Mouse (Mus musculus): ENCODE data around the gene Pla2g12a. TPM values are rescaled to one million over a fixed set of nuclear protein-coding genes. Genes with fewer than 3 reads are reported as not detected.
A peak's percentile ranks its signal among the peaks of the same experiment; 100 is the strongest.

Pla2g12a gene
- polyA plus RNA-seq, 1 experiment from 2014 or later = 76.6 TPM

- H3K36me3 ChIP-seq (ENCODE audit: control insufficient read depth, insufficient read depth) = peaks cover 42% of the 10 kb centered on the region
- H3K4me1 ChIP-seq (ENCODE audit: control insufficient read depth, insufficient read depth, low read length) = no peaks in the 10 kb centered on the region
- no peak overlapping the region for H3K9ac ChIP-seq (ENCODE audit: low read length)
- no peaks in the 10 kb centered on the region for H3K9me3 ChIP-seq (replicated peaks; ENCODE audit: control insufficient read depth, low read length)
- H3K4me3 ChIP-seq (ENCODE audit: low read length) = no peak overlapping the region
- H3K4me2 ChIP-seq (ENCODE audit: low read depth, low read length) = no peak overlapping the region
- no peaks in the 10 kb centered on the region for H3K27me3 ChIP-seq (ENCODE audit: control insufficient read depth, insufficient read depth, low read length)
- no peak overlapping the region for H3K27ac ChIP-seq (ENCODE audit: low read length)
- WGBS = 90% methylated on average over 14 of the region's 14 CpGs
- no peak for ATAC-seq (replicated peaks; ENCODE audit: extremely low read depth, insufficient read depth, low FRiP score)
Measured at GRCm38 (mm10) chr3:129912025-129912424, 33.6 kb downstream of the Pla2g12a start.

DNA sequence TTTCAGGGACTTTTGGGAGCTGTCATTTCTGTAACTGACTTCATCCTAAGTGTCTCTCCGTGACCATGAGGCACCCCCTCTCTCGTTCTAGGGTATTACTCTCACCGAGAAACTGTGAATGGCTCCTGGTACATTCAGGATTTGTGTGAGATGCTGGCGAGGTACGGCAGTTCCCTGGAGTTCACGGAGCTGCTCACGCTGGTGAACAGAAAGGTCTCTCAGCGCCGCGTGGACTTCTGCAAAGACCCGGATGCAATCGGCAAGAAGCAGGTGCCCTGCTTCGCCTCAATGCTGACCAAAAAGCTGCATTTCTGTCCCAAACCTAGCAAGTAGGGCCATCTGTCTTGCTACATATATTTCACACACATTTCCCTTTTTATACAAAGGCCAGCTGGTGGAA is 34.8 kb downstream of the Pla2g12a start:
- Histone ChIP-seq H3K27ac (ENCODE audit: low read length) (no peak overlapping the region), H3K4me3 (ENCODE audit: low read length) (no peak overlapping the region), H3K9ac (ENCODE audit: low read length) (no peak overlapping the region), H3K4me2 (ENCODE audit: low read depth, low read length) (no peak overlapping the region), H3K36me3 (ENCODE audit: control insufficient read depth, insufficient read depth) (peaks cover 41% of the 10 kb centered on the region), H3K4me1 (ENCODE audit: control insufficient read depth, insufficient read depth, low read length) (no peaks in the 10 kb centered on the region), H3K9me3 (replicated peaks; ENCODE audit: control insufficient read depth, low read length) (no peaks in the 10 kb centered on the region), H3K27me3 (ENCODE audit: control insufficient read depth, insufficient read depth, low read length) (no peaks in the 10 kb centered on the region)
- ATAC-seq (replicated peaks; ENCODE audit: extremely low read depth, insufficient read depth, low FRiP score) = no peak
- 93% methylated on average over 13 of the region's 13 CpGs for WGBS

GRCm38 (mm10) chr3:129917424-129917823 is 39.0 kb downstream of the Pla2g12a start:
- Histone ChIP-seq H3K4me1 (ENCODE audit: control insufficient read depth, insufficient read depth, low read length) (no peaks in the 10 kb centered on the region), H3K9me3 (replicated peaks; ENCODE audit: control insufficient read depth, low read length) (no peaks in the 10 kb centered on the region), H3K4me3 (ENCODE audit: low read length) (no peak overlapping the region), H3K27ac (ENCODE audit: low read length) (no peak overlapping the region), H3K27me3 (ENCODE audit: control insufficient read depth, insufficient read depth, low read length) (no peaks in the 10 kb centered on the region), H3K9ac (ENCODE audit: low read length) (no peak overlapping the region), H3K4me2 (ENCODE audit: low read depth, low read length) (no peak overlapping the region), H3K36me3 (ENCODE audit: control insufficient read depth, insufficient read depth) (peaks cover 11% of the 10 kb centered on the region)
- WGBS = 72% methylated on average over 3 of the region's 3 CpGs
- no peak for ATAC-seq (replicated peaks; ENCODE audit: extremely low read depth, insufficient read depth, low FRiP score)

DNA sequence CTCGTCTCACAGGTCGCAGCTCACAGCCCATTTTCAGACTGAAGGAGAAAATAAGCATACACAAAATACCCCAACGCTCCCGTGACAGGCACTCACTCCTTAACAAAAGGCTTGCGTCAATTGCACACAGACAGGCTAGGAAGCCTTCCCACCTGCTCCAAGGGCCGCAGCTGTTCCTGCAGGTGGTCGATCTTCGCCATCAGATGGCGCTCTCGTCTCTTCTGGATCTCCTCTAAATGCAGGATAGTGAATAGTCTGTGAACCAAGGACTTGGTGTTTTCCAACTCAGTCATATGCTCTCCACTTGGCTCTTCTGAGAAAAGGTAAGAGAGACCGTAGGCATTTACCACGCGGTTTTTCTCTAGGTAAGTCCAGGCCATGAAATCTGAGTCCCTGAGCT is 40.0 kb downstream of the Pla2g12a start:
- no peak overlapping the region for H3K27ac ChIP-seq (ENCODE audit: low read length)
- peak; percentile 65 for ATAC-seq (replicated peaks; ENCODE audit: extremely low read depth, insufficient read depth, low FRiP score)
- H3K4me3 ChIP-seq (ENCODE audit: low read length) = no peak overlapping the region
- 16% methylated on average over 13 of the region's 13 CpGs for WGBS
- H3K4me2 ChIP-seq (ENCODE audit: low read depth, low read length) = no peak overlapping the region
- no peak overlapping the region for H3K9ac ChIP-seq (ENCODE audit: low read length)
- peaks cover 7% of the 10 kb centered on the region for H3K36me3 ChIP-seq (ENCODE audit: control insufficient read depth, insufficient read depth)
- H3K9me3 ChIP-seq (replicated peaks; ENCODE audit: control insufficient read depth, low read length) = no peaks in the 10 kb centered on the region
- H3K27me3 ChIP-seq (ENCODE audit: control insufficient read depth, insufficient read depth, low read length) = no peaks in the 10 kb centered on the region
- H3K4me1 ChIP-seq (ENCODE audit: control insufficient read depth, insufficient read depth, low read length) = no peaks in the 10 kb centered on the region

- H3K27ac ChIP-seq (ENCODE audit: low read length) = no peak overlapping the region
- no peak for ATAC-seq (replicated peaks; ENCODE audit: extremely low read depth, insufficient read depth, low FRiP score)
- H3K27me3 ChIP-seq (ENCODE audit: control insufficient read depth, insufficient read depth, low read length) = no peaks in the 10 kb centered on the region
- 83% methylated on average over 7 of the region's 7 CpGs for WGBS
- no peaks in the 10 kb centered on the region for H3K9me3 ChIP-seq (replicated peaks; ENCODE audit: control insufficient read depth, low read length)
- H3K4me3 ChIP-seq (ENCODE audit: low read length) = no peak overlapping the region
- no peaks in the 10 kb centered on the region for H3K36me3 ChIP-seq (ENCODE audit: control insufficient read depth, insufficient read depth)
- H3K4me1 ChIP-seq (ENCODE audit: control insufficient read depth, insufficient read depth, low read length) = no peaks in the 10 kb centered on the region
- no peak overlapping the region for H3K9ac ChIP-seq (ENCODE audit: low read length)
- H3K4me2 ChIP-seq (ENCODE audit: low read depth, low read length) = no peak overlapping the region
Measured at GRCm38 (mm10) chr3:129923581-129923980, 45.2 kb downstream of the Pla2g12a start.

DNA sequence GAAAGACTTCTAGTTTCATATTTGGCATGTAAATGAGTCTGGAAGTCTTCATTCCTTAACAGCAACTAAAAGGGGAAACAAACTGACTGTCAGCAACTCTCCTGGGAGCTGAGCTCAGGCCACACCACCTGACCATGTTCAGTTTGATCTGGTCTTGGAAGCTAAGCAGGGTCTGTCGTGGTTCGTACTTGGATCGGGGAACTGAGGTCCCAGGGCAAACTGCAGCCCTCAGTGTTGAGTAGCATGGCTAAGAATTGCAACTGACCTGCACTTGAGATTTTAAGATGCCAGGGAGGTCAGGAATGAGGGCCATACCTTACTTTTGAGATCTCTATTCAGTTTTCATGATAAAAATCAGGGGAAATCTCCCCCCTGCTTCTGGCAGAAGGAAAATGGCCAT is 47.5 kb downstream of the Pla2g12a start:
- Histone ChIP-seq H3K36me3 (ENCODE audit: control insufficient read depth, insufficient read depth) (no peaks in the 10 kb centered on the region), H3K4me1 (ENCODE audit: control insufficient read depth, insufficient read depth, low read length) (no peaks in the 10 kb centered on the region), H3K27ac (ENCODE audit: low read length) (no peak overlapping the region), H3K9ac (ENCODE audit: low read length) (no peak overlapping the region), H3K9me3 (replicated peaks; ENCODE audit: control insufficient read depth, low read length) (no peaks in the 10 kb centered on the region), H3K4me3 (ENCODE audit: low read length) (no peak overlapping the region), H3K4me2 (ENCODE audit: low read depth, low read length) (no peak overlapping the region), H3K27me3 (ENCODE audit: control insufficient read depth, insufficient read depth, low read length) (no peaks in the 10 kb centered on the region)
- ATAC-seq (replicated peaks; ENCODE audit: extremely low read depth, insufficient read depth, low FRiP score) = no peak
- 71% methylated on average over 3 of the region's 3 CpGs for WGBS

DNA sequence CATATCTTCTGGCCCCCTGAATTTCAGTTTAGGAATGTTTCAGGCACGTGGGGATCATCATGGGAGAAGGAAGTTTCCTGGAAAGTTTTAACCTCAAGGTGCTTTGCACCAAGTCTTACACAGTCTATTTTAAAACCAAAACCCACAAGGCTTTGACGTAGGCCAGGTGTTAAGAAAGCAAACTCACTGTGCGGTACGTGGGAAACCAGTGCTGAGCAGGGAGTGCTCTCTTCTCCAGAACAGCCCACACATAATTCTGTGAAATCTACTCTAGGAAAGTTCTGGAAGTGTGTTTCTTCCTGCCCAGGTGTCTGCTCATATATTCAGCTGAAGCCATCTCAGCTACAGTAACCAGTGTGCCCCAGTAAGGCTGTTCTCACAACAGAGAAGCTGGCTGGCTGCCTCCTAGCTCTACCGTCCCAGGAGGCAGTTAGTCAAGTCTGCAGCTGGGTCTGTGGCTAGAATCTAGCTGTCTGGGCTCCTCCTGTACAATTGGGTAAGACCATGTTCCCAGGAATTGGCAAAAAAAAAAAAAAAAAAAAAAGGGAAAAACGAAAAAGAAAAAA is 51.9 kb downstream of the Pla2g12a start:
- peak; percentile 65; the same call in 1 of the 2 replicates for ATAC-seq (replicated peaks; ENCODE audit: extremely low read depth, insufficient read depth, low FRiP score)
- H3K27me3 ChIP-seq (ENCODE audit: control insufficient read depth, insufficient read depth, low read length) = no peaks in the 10 kb centered on the region
- no peaks in the 10 kb centered on the region for H3K9me3 ChIP-seq (replicated peaks; ENCODE audit: control insufficient read depth, low read length)
- no peak overlapping the region for H3K4me2 ChIP-seq (ENCODE audit: low read depth, low read length)
- H3K4me3 ChIP-seq (ENCODE audit: low read length) = no peak overlapping the region
- WGBS = 55% methylated on average over 6 of the region's 6 CpGs
- H3K27ac ChIP-seq (ENCODE audit: low read length) = no peak overlapping the region
- H3K9ac ChIP-seq (ENCODE audit: low read length) = no peak overlapping the region
- H3K4me1 ChIP-seq (ENCODE audit: control insufficient read depth, insufficient read depth, low read length) = no peaks in the 10 kb centered on the region
- H3K36me3 ChIP-seq (ENCODE audit: control insufficient read depth, insufficient read depth) = no peaks in the 10 kb centered on the region

- no peaks in the 10 kb centered on the region for H3K4me1 ChIP-seq (ENCODE audit: control insufficient read depth, insufficient read depth, low read length)
- 43% methylated on average over 4 of the region's 4 CpGs for WGBS
- no peaks in the 10 kb centered on the region for H3K9me3 ChIP-seq (replicated peaks; ENCODE audit: control insufficient read depth, low read length)
- H3K27me3 ChIP-seq (ENCODE audit: control insufficient read depth, insufficient read depth, low read length) = no peaks in the 10 kb centered on the region
- no peak overlapping the region for H3K4me2 ChIP-seq (ENCODE audit: low read depth, low read length)
- no peak overlapping the region for H3K9ac ChIP-seq (ENCODE audit: low read length)
- no peak overlapping the region for H3K27ac ChIP-seq (ENCODE audit: low read length)
- H3K36me3 ChIP-seq (ENCODE audit: control insufficient read depth, insufficient read depth) = no peaks in the 10 kb centered on the region
- ATAC-seq (replicated peaks; ENCODE audit: extremely low read depth, insufficient read depth, low FRiP score) = no peak
- H3K4me3 ChIP-seq (ENCODE audit: low read length) = no peak overlapping the region
Measured at GRCm38 (mm10) chr3:129932443-129932842, 54.0 kb downstream of the Pla2g12a start.

DNA sequence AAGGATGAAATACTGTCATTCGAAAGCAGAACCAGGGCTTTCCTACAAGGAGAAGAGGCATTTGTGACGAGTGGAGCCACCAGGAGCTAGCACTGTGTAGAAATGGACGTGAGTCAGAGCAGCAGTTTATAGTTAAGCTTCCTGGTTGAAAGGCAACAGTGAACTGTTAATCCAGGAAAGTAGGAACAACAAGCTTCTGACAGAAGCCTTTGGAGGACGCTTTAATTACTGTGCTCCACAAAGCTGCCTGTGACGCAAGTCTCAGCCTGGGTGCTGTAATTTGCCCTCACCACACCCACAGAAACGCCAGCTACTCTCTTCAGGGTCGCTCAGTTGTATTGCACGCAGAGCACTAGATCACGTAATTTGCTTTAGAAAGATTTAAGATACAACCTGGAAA is 58.2 kb downstream of the Pla2g12a start:
- no peak overlapping the region for H3K27ac ChIP-seq (ENCODE audit: low read length)
- H3K4me1 ChIP-seq (ENCODE audit: control insufficient read depth, insufficient read depth, low read length) = no peaks in the 10 kb centered on the region
- no peaks in the 10 kb centered on the region for H3K36me3 ChIP-seq (ENCODE audit: control insufficient read depth, insufficient read depth)
- H3K9me3 ChIP-seq (replicated peaks; ENCODE audit: control insufficient read depth, low read length) = no peaks in the 10 kb centered on the region
- H3K9ac ChIP-seq (ENCODE audit: low read length) = no peak overlapping the region
- 60% methylated on average over 9 of the region's 9 CpGs for WGBS
- no peak overlapping the region for H3K4me3 ChIP-seq (ENCODE audit: low read length)
- no peak overlapping the region for H3K4me2 ChIP-seq (ENCODE audit: low read depth, low read length)
- no peak for ATAC-seq (replicated peaks; ENCODE audit: extremely low read depth, insufficient read depth, low FRiP score)
- no peaks in the 10 kb centered on the region for H3K27me3 ChIP-seq (ENCODE audit: control insufficient read depth, insufficient read depth, low read length)

Data from heart, embryonic 16.5 days (tissue).